Mouse (Mus musculus) adrenal gland, postnatal 36 days (tissue): ENCODE measurements at regions not wholly inside any gene's neighbourhood (a gene's known extent, or its start where the extent isn't known, plus 50 kb on each side); places are given as distances from the start of the nearest gene placed in this dataset.

Source experiments
- DNase-seq, 2 experiments: peaks; one replicate each; pipeline ENCODE4 v3.0.0; 2021; ENCODE audit warnings: mixed read lengths in 1 of 2

DNA sequence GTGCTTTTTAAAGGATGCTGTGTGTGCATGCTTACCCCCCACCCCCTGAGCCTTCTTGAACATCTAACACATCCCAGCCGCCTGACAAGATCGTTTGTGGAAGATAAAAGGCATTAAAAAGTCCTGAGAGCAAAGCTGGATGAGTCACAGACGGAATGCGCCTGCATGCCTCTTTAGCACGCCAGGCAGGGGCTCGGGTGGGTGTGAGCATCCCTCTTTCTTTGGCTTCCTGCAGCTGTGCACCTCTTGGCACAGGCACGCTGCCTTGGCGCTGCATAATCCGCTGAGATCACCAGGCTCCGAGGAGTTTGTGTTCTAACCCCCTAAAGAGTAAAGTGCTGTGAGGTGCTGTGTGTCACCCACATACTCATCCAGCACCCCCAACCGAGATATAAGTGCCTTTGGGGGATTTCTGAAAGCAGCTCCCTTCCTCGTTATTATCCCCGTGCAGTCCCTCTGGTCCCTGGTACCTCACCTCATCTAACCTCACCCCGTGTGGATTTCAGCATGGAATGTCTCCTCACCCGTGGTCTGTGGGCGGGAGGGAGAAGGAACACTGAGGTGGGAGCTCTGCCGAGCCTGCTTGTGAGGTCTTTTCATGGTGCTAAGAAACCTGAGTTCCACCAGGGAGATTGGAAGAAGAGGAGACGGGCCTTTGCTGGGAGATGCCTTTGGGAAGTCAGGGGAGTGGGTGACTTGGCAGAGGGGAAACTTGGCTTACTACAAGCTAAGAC, 117.8 kb upstream of the Topaz1 start:
- no peak for DNase-seq

DNA sequence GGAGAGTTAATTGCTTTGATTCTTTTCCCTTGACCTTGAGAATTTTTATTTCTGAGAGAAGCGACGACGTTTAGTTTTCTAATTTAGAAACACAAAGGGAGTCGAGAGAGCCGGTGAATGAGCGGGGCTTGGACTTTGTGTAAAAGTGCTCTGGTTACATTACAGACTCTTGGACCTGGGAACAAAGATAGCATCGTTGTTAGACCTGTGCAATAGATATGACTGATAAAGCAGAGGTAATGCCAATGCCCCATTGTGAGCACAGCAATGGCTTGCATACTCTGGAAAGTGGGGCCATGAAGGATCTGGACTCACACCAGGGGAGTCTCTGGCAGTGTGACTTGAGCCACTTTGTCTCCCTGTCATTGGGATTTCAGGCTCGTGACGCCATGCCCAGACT, 115.4 kb upstream of the Topaz1 start:
- no peak for DNase-seq

DNA sequence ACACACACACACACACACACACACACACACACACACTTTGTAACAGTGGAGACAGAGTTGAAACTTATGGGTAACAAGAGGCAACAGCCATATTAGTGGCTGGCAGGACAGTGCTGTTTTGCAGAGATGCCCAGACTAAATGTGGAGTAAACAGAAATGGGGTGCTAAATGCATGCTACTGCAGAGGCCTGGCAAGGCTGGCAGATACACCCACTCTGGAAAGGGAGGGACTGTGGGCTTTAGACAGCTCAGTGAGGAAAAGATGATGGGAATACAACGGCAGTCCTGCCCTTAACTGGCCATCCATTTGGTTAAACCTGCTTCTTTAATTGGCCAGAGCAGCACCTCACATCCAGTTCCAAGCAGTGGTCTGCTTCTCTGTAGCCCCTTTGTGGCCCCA, 113.7 kb upstream of the Topaz1 start:
- DNase-seq: no peak

DNA sequence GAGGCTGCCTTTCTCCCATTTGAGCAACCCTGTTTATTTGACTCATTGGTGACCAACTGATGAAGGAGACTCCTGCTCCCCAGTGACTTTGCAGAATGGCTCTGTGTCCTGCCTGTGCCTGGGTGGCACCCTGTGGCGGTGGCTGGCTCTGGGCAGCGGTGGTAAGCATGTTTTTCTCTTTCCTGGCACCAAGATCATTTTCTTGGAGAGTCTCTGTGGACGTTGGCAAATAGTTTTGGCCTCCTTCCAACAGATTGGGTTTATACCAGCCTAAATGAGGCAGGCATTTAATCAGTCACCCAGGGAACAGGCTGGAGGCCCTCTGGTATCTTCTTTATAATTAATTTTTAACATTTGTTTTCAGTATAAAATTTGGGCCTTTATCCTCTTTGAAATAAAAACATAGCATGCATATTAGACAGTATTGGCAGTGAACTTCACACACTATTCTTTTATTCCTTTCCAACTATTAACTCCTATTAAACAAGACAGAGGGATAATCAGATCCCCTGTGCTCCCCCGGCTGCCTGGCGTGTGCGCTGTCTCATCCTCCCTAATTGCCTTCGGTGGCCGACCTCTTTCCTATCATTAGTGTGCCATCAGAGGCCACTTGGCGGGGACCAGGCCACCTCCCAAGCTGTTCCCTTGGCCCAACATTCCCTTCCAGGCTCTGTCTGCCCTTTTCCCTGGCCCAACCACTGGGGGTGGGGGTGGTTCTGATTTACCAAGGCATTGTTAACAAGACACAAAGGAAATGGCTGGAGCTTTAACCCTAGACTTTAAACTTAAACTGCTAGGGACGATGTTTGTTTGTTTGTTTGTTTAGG, 111.8 kb upstream of the Topaz1 start:
- peak; percentile 48 to 53 for DNase-seq

DNA sequence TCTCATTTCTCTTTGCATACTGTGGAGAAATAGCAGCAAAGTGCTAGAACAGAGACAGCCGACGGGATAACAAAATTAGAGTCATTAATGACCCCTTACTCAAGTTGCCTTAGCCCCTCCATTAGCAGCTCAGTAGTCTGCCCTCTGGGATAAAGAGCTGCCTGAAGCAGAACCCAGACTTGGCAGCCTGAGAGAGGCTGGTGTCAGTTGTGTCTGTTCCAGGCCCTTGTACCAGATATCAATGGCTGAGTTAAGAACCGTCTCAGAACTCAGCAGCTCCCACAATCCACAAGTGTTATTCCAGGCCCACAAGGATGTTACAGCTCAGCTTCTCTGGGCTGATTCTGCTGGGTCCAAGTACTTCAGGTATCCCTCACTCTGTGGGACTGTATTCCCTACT, 109.6 kb upstream of the Topaz1 start:
- DNase-seq: no peak

DNA sequence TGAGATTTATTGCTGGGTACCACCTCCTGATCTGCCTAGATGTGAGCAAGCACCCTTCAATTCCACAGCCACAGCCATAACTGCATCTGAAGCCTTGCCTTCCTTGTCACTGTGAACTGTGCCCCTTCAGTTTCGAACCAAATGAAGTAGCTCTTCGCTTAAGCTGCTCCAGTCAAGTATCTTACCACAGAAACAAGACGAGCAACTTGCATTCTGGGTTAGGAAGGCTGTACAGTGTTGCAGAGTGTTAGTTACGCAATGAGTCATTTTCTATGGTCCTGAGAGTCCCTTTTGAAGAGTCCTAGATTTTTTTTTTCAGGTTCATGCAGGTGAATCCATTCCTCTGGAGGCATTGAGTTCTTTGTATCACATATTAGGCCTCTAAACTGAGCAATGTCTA, 107.9 kb upstream of the Topaz1 start:
- DNase-seq: no peak

DNA sequence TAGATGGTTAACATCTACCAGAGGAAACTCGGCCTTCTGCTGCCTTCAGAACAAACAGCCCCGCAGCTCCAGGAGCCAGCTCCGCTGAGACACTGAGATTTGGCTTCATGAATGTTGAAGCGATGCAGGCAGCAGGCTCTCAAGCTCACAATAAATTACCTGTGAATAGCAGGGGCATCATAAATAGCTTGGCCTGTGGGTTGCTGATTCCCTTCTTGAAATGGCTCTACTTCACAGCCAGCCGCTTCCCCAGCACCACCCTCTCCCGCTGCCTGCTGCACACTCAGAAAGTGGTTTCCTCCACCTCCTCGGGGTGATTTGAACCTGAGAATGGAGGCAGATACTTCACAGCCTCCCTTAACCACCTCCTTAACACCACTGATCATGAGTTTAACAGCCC, 104.2 kb upstream of the Topaz1 start:
- DNase-seq: no peak

DNA sequence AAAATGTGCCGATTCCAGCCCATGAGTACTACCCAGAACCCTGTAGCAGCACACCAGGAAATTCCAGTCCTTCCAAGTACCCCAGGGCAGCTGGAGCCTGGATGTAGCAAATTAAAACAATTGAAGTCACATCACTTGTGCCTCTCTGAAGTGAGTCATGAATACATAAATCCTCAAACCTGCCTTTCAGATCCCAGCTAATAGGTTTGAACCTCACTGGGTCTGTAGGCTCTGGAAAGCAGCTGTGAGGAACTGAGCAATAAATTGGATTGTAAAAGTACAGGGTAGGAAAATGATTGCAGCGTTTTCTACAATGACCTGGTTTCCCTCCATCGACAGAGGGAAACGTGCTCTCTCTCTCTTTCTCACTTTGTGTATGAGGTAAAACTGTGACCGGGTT, 101.6 kb upstream of the Topaz1 start:
- no peak for DNase-seq

DNA sequence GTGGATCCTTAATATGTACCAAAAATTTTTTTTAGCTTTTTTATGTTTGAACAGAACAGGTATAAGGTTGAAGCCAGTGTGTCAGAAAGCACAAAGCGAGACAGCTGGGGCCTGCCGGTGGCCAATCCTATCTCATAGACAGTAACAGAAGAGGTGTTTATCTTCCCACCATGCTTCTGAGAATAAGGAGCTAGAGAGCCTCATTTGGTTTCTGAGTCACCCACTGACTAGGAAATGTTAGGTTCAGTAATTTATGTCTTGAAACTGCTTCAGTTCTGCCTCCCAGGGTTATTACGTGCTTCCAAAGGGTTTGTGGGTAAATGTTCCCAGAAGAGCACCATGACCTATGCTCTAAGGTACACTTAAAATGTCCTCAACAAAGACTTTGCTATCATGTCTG, 96.3 kb upstream of the Topaz1 start:
- DNase-seq: no peak

DNA sequence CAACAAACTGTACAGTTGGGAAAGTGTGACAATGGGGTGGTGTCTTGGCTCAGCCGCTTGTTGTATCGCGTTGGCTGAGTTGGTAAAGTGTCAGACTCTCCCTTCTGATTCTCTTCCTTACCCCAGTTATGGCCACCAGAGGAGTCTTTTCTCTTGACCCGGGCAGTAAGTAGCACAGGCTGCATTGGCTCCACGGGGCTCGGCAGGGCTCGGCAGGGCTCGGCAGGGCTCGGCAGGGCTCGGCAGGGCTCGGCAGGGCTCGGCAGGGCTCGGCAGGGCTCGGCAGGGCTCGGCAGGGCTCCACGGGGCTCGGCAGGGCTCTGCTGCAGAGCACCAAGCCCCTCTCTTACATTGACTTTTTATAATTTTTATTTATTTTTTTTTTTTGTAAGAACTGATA, 91.6 kb upstream of the Topaz1 start:
- peak; percentile 77 to 78 for DNase-seq

DNA sequence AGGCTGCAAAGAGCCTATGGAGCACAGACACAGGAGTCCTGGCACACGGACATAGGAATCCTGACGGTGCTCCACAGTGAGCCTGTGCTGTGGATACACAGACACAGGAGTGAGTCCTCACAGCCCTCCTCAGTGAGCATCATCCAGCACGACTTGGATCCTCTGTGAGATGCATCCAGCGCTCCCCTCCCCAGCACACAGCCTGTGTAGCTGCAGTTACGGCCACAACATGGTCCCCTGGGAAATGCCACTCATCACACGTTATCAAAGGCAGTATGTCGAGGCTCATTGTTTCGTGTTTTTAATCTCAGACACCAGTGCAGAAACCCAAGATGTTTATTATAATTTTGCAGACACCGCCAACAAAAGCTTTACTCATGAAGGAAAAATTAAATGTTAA, 87.1 kb upstream of the Topaz1 start:
- DNase-seq: no peak

DNA sequence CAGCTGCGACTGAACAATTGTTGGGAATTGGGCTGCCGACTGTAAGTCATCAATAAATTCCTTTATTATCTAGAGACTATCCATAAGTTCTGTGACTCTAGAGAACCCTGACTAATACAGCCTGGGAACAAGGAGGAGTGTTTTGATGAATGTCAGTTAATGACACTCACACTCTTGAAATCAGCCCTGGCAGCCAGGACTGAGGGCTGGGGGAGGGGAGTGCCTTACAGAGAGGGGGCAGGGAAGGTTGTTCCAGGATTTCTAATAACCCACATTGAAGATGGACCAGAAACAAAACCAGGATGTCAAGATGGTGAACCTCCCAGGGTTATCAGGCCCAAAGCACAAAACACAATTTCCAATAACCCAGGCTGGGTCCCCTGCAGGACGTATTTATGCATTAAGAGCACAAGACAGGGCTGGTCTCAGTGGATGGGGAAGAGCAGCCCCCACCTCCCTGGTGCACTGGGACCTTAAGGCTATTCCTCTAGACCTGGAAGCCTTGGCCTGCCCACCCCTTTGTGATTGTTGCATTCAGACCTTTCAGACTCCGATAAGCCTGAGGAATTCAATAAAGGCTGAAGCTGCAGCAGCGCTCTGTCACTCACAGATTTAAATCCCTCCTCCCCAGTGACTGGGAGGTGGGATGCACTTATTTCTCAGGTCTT, 80.0 kb upstream of the Topaz1 start:
- no peak for DNase-seq

DNA sequence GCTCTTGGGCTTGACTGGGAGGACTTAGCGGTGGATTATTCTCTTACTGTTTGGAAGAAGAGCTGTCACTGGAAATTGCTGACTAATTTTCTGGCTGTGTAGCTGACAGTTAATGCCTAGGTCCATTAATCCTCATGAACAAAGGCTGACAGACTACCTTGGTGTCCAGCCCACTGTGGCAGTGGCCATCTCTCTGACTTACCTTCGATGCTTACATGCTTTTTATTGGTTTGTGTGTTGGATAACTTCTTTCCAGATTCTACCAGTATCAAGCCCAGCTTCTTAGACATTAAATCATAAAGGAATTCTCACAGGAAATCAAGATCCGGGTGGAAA, 79.5 kb upstream of the Topaz1 start:
- DNase-seq: no peak

DNA sequence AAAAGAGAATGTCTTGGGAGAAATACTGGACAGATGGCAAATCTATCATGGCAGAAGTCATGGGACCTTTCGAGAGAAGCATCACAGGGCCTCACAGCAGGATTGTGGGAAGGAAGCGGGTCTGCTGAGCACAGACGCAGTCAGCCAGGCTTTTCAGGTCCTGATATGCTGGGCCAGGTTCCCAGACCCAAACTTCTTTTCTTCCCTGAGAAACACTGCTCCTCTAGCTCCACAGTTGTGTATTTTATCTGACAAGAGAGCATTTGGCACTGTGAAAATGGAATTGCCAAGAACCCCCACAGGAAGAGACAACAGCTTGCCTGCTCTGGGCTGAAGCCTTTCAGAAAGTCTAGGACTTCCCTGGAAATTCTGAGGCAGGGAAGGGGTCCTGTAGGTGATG, 73.4 kb upstream of the Topaz1 start:
- no peak for DNase-seq

DNA sequence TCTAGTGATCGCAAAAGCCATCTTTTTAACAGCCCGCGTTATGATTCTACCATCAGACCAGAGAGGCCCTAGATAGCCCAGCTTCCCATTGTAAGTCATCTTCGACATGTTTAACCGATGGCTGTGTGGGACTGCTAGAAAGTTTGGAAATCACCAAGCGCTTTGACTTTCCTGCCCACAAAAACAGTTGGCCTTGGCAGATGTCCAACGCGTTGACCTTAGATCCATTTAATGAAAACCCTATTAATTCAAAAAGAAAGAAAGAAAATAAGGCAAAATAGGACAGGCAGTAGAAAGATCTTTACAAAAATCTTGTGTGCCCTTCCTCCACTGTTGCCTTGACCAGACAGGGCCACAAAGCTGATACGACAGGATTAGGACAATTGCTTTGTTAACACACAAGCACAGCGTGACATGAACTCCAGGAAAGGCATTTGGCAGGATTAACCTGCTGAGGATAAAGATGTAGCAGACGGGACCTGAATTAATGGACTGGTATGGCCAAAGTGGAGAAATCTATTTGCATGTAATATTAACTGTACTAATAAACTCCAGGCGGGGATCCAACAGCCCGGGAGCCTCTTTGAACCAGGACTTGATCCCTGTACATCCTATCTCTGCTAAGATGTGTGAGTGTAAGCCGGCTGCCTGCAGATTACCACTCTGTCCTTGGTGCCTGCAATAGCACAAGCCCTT, 69.0 kb upstream of the Topaz1 start:
- peak; percentile 55 to 69 for DNase-seq

DNA sequence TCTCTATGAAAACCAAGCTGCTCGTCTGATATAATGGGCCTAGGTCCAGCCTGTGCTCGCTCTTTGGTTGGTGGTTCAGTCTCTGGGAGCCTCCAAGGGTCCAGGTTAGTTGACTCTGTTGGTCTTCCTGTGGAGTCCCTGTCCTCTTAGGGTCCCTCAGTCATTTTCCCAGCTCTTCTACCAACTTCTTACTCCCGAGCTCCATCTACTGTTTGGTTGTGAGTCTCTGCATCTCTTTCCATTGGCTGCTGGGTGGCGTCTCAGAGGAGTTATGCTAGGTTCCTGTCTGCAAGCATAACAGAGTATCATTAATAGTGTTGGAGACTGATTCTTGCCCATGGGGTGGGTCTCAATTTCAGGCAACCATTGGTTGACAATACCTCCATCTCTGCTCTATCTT, 60.0 kb upstream of the Topaz1 start:
- peak; percentile 23 to 25 for DNase-seq

DNA sequence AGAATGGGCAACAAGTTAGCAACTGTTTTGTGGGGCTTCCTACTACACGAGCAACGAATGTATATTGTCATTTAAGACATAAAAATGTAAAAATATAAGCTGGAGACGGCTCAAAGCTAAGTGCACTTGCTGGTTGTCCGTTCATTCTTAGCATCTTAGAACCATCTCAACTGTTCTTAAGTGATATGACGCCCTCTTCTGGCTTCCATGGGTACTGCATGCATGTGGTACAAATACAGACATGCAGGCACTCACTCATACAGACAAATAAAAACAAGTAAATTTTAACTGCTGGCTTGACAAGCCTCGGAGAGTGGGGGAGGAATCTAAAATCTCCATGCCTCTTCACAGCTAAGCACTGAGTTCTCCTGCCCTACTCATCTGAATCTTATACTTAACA, 55.3 kb upstream of the Topaz1 start:
- DNase-seq: no peak

DNA sequence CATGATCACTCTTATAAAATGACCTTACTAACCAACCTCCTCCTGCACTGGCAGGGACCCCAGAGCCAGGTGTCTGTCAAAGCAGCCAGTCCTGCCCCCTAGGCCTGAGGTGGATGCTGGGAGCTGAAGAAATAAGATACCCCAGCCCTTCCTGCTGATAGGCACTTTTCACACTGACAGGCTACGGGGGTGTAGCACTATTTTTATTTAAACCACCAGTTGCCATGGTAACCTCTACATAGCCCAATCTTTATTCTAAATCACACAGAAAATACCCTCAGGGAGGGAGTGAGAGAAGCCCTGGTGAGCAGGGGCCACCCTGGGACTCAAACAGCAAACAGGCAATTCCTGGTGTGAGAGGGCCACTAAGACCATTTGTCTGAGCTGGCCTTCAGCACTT, 51.4 kb upstream of the Topaz1 start:
- no peak for DNase-seq
